Comparison of ENCODE assay signal across 8 mouse cellular contexts in genomic region chr16:50428871-50429691, GRCm38 (mm10). TPM values are rescaled to one million over a fixed set of nuclear protein-coding genes. Genes with fewer than 3 reads are reported as not detected.
DNase-seq lines count a peak whose midpoint lies in the region; ATAC-seq and TF ChIP-seq lines count a peak whose summit lies in the region.

No protein-coding gene starts in this region.

- H3K4me1 ChIP-seq in midbrain, embryonic 10.5 days = peaks cover 22% of the 10 kb centered on the region
- no peaks in the 10 kb centered on the region for H3K4me1 ChIP-seq in stomach, postnatal 0 days (replicated peaks; ENCODE audit: control insufficient read depth, insufficient read depth)

- DNase-seq in frontal cortex, postnatal 25 days (ENCODE audit: low spot score in 2 of 2) = no peak
- DNase-seq in MN1 (ENCODE audit: low spot score) = peak; percentile 9
- peak; percentile 3 for DNase-seq in embryo, embryonic 11.5 days (ENCODE audit: low read depth, low spot score)
- peak; percentile 17 to 23 for DNase-seq in heart, postnatal 10 days
- peak; percentile 8 to 12 for DNase-seq in left cerebral cortex, postnatal 25 days (ENCODE audit: low spot score in 2 of 2)
- peak; percentile 53 for DNase-seq in midbrain, embryonic 10.5 days (ENCODE audit: low spot score)
- peak; percentile 34 for DNase-seq in stomach, postnatal 0 days (ENCODE audit: low spot score)

- H3K36me3 ChIP-seq in midbrain, embryonic 10.5 days = peaks cover 4% of the 10 kb centered on the region; the same call in 1 of the 2 replicates
- H3K36me3 ChIP-seq in stomach, postnatal 0 days (ENCODE audit: control insufficient read depth, insufficient read depth, low read length) = no peaks in the 10 kb centered on the region

- H3K27me3 ChIP-seq in midbrain, embryonic 10.5 days (ENCODE audit: low read depth, poor library complexity, severe bottlenecking) = no peaks in the 10 kb centered on the region
- H3K27me3 ChIP-seq in stomach, postnatal 0 days (ENCODE audit: control insufficient read depth, insufficient read depth, low read length) = no peaks in the 10 kb centered on the region

- no peak for TF ChIP-seq CTCF in stomach, postnatal 0 days (IDR thresholded peaks at IDR 0.05; ENCODE audit: low read depth)

- peak overlapping the region; percentile 94 for H3K4me3 ChIP-seq in midbrain, embryonic 10.5 days
- peak overlapping the region; percentile 95 for H3K4me3 ChIP-seq in stomach, postnatal 0 days (ENCODE audit: low read depth, low read length)

- TF ChIP-seq EP300 in stomach, postnatal 0 days (optimal IDR thresholded peaks at IDR 0.05) = no peak

- H3K27ac ChIP-seq in midbrain, embryonic 10.5 days (replicated peaks) = peak overlapping the region; percentile 96
- H3K27ac ChIP-seq in stomach, postnatal 0 days (replicated peaks) = peak overlapping the region; percentile 45; the same call in 1 of the 2 replicates

- H3K9me3 ChIP-seq in midbrain, embryonic 10.5 days (replicated peaks) = no peaks in the 10 kb centered on the region
- H3K9me3 ChIP-seq in stomach, postnatal 0 days (ENCODE audit: control insufficient read depth, low read length) = no peaks in the 10 kb centered on the region

- peak; percentile 11; the same call in 1 of the 2 replicates for ATAC-seq in frontal cortex, adult (ENCODE audit: low TSS enrichment)
- ATAC-seq in stomach, postnatal 0 days (ENCODE audit: low FRiP score, low TSS enrichment) = no peak

- H3K4me2 ChIP-seq in stomach, postnatal 0 days (replicated peaks; ENCODE audit: low read depth) = peak overlapping the region; percentile 97

- 3% methylated on average over 23 of the region's 23 CpGs for WGBS in midbrain, embryonic 10.5 days
- WGBS in stomach, postnatal 0 days = 9% methylated on average over 23 of the region's 23 CpGs

- peak overlapping the region; percentile 83 for H3K9ac ChIP-seq in stomach, postnatal 0 days (ENCODE audit: low read length)

- intact Hi-C loops in heart, postnatal 10 days (cut with DNase I) = no loop called here
- intact Hi-C loops in left cerebral cortex, postnatal 25 days (cut with DNase I) = no loop called here

RNA-seq across cellular contexts. Expression of gene Bbx, which starts 3.1 kb away (rescaled TPM):
- 10 to 100 TPM; 17.3 to 18.9 TPM for total RNA-seq in heart, postnatal 10 days (2021)
- total RNA-seq in left cerebral cortex, postnatal 25 days (2021) = 10 to 100 TPM; 17.1 to 20.0 TPM
- polyA plus RNA-seq in midbrain, embryonic 10.5 days (2016; fragmentation: Nextera tagmentation; extraction: Ambion mirVana) = 30.0 and 32.8 TPM in 2 replicates
- 17.9 TPM in 2 replicates for polyA plus RNA-seq in stomach, postnatal 0 days (2015; fragmentation: Nextera tagmentation; extraction: Ambion mirVana)

Comparison
In these comparisons a context has a peak if more than half of its experiments do, and no peak if none do; other contexts are left out.
1. DNase-seq: peak in MN1 (single experiment), embryo, embryonic 11.5 days (single experiment), heart, postnatal 10 days (2 of 2), left cerebral cortex, postnatal 25 days (2 of 2), midbrain, embryonic 10.5 days (single experiment) and stomach, postnatal 0 days (single experiment); none in frontal cortex, postnatal 25 days (0 of 2).